Mouse (Mus musculus) ES-E14 (cell line): ENCODE data around the gene Gm5142. TPM values are rescaled to one million over a fixed set of nuclear protein-coding genes. Genes with fewer than 3 reads are reported as not detected.
A peak's percentile ranks its signal among the peaks of the same experiment; 100 is the strongest.

ENCODE experiments used
- DNase-seq: peaks from one replicate; pipeline ENCODE4 v3.0.0-alpha.2; 2013; ENCODE audit warnings: low read depth, low spot score
- H3K27ac ChIP-seq: 2 replicates; pipeline ENCODE4 v1.5.1; 2012; ENCODE audit warnings: low read depth, mild to moderate bottlenecking, low read length, moderate library complexity, mixed read lengths; ENCODE audit not compliant: poor library complexity, insufficient read depth, severe bottlenecking
- H3K36me3 ChIP-seq: 2 replicates; pipeline ENCODE4 v1.6.1; 2012; ENCODE audit warnings: mild to moderate bottlenecking, low read length, moderate library complexity, mixed read lengths; ENCODE audit not compliant: control insufficient read depth, poor library complexity, insufficient read depth, severe bottlenecking
- H3K4me1 ChIP-seq, 2 experiments: fragments of 150-350 bp in 1 of 2; sonication (generic) in 1 of 2; 2 replicates each; pipeline ENCODE4 v1.6.1; 2012; ENCODE audit warnings: low read length in 2 of 2, mild to moderate bottlenecking in 1 of 2, mixed read lengths in 1 of 2; ENCODE audit not compliant: control insufficient read depth in 2 of 2, insufficient read depth in 2 of 2, poor library complexity in 1 of 2
- H3K4me3 ChIP-seq, 2 experiments: fragments of 150-350 bp in 1 of 2; sonication (generic) in 1 of 2; 2 replicates each; pipeline ENCODE4 v1.5.1; 2012; ENCODE audit warnings: low read length in 2 of 2, low read depth in 1 of 2, mild to moderate bottlenecking in 1 of 2, mixed read lengths in 1 of 2; ENCODE audit not compliant: insufficient read depth in 1 of 2, poor library complexity in 1 of 2, severe bottlenecking in 1 of 2
- H3K9ac ChIP-seq: 2 replicates; pipeline ENCODE4 v1.6.1; 2012; ENCODE audit warnings: low read depth, mild to moderate bottlenecking, low read length, mixed read lengths; ENCODE audit not compliant: poor library complexity, insufficient read depth, severe bottlenecking
- H3K9me3 ChIP-seq: fragments of 150-350 bp; sonication (generic); 2 replicates; pipeline ENCODE4 v1.6.1; 2012; ENCODE audit warnings: low read depth, mild to moderate bottlenecking, low read length; ENCODE audit not compliant: control insufficient read depth, insufficient read depth
- CHD2 ChIP-seq: IDR thresholded peaks from 2 replicates; pipeline ENCODE4 v1.6.1; 2014; ENCODE audit warnings: mild to moderate bottlenecking, low read depth, low read length, inconsistent platforms
- HCFC1 ChIP-seq: IDR thresholded peaks from 2 replicates; pipeline ENCODE4 v1.6.1; 2012; ENCODE audit warnings: low read length, inconsistent platforms, borderline replicate concordance; ENCODE audit not compliant: insufficient read depth
- MAFK ChIP-seq: IDR thresholded peaks from 2 replicates; pipeline ENCODE4 v1.6.1; 2014; ENCODE audit warnings: mild to moderate bottlenecking, low read depth, low read length, inconsistent platforms; ENCODE audit not compliant: insufficient read depth
- ZC3H11A ChIP-seq: IDR thresholded peaks from 2 replicates; pipeline ENCODE4 v1.6.1; 2012; ENCODE audit warnings: low read depth, mild to moderate bottlenecking, inconsistent platforms, low read length, borderline replicate concordance
- ZNF384 ChIP-seq: IDR thresholded peaks from 2 replicates; pipeline ENCODE4 v1.6.1; 2012; ENCODE audit warnings: low read depth, low read length, inconsistent platforms
- in situ Hi-C, 2 experiments: fragments of 600-800 bp; cut with MboI; formaldehyde crosslinking; loops; one replicate each; pipeline ENCODE4 v1.15.1; 2025; ENCODE audit warnings: low sequenced_read_pairs in 2 of 2, inconsistent platforms in 1 of 2; ENCODE audit not compliant: unreplicated experiment in 2 of 2
- total RNA-seq: library from RNA; depleted of rRNA; stranded (reverse); fragments of 300-350 nt; gene quantifications from 2 replicates; pipeline ENCODE4 v1.2.3, GENCODE M21; 2012

Gm5142 gene
- total RNA-seq, 1 experiment = not detected

GRCm38 (mm10) chr14:59205976-59206583 is 27.5 kb upstream of the Gm5142 start:
- in situ Hi-C loops = no loop called here
- no peaks in the 10 kb centered on the region; the same call in 1 of the 2 replicates for H3K36me3 ChIP-seq
- H3K4me3 ChIP-seq = peak overlapping the region in 1 of 2 experiments; percentile 35; a peak in 1 of 4 replicates
- no peak overlapping the region for H3K27ac ChIP-seq
- no peaks in the 10 kb centered on the region for H3K9me3 ChIP-seq
- no peak for DNase-seq
- peaks cover 8 to 15% of the 10 kb centered on the region in 2 experiments for H3K4me1 ChIP-seq
- H3K9ac ChIP-seq = no peak overlapping the region; the same call in 1 of the 2 replicates
- 0 out of 2 replicates have a peak, but pooled peaks have one; percentile 2 for TF ChIP-seq MAFK
- TF ChIP-seq ZC3H11A = no peak

- no peaks in the 10 kb centered on the region for H3K36me3 ChIP-seq
- in situ Hi-C loops = no loop called here
- H3K9me3 ChIP-seq = no peaks in the 10 kb centered on the region
- no peak for DNase-seq
- TF ChIP-seq CHD2 = no peak
- TF ChIP-seq MAFK = no peak
- no peak for TF ChIP-seq ZNF384
- TF ChIP-seq ZC3H11A = no peak
- no peak for TF ChIP-seq HCFC1
- no peak overlapping the region for H3K9ac ChIP-seq
- no peak overlapping the region for H3K4me3 ChIP-seq
- H3K4me1 ChIP-seq = peaks cover 8 to 15% of the 10 kb centered on the region in 2 experiments
- H3K27ac ChIP-seq = no peak overlapping the region
Observed at GRCm38 (mm10) chr14:59205461-59205860, 26.9 kb upstream of the Gm5142 start.

GRCm38 (mm10) chr14:59201604-59202215 is 23.2 kb upstream of the Gm5142 start:
- H3K36me3 ChIP-seq = no peaks in the 10 kb centered on the region
- TF ChIP-seq CHD2 = no peak
- peak; percentile 76 for TF ChIP-seq ZNF384
- TF ChIP-seq HCFC1 = no peak
- no peak for TF ChIP-seq MAFK
- no peak for TF ChIP-seq ZC3H11A
- H3K4me3 ChIP-seq = peak overlapping the region; percentile 83 to 92
- H3K27ac ChIP-seq = peak overlapping the region; percentile 93
- peaks cover 7 to 18% of the 10 kb centered on the region in 2 experiments for H3K4me1 ChIP-seq
- H3K9me3 ChIP-seq = no peaks in the 10 kb centered on the region
- peak; percentile 13 for DNase-seq
- peak overlapping the region; percentile 87 for H3K9ac ChIP-seq
- in situ Hi-C loops = no loop called here

GRCm38 (mm10) chr14:59200711-59201603 is 22.4 kb upstream of the Gm5142 start, which contains the start of gene Rcbtb1:
Gene Rcbtb1 (plus strand): TSS chr14:59201209.
- H3K9ac ChIP-seq = peak within 1 kb of the TSS; percentile 87
- in situ Hi-C loops = no loop called here
- TF ChIP-seq ZNF384 = no peak
- no peak for TF ChIP-seq ZC3H11A
- TF ChIP-seq CHD2 = no peak
- TF ChIP-seq HCFC1 = no peak; the same call in 1 of the 2 replicates
- no peak for TF ChIP-seq MAFK
- H3K4me3 ChIP-seq = peak within 1 kb of the TSS; percentile 83 to 92
- H3K4me1 ChIP-seq = peaks cover 3 to 13% of the 10 kb centered on the region in 2 experiments
- peak; percentile 77 for DNase-seq
- H3K27ac ChIP-seq = peak within 1 kb of the TSS; percentile 93
- no peaks in the 10 kb centered on the region for H3K36me3 ChIP-seq
- no peaks in the 10 kb centered on the region for H3K9me3 ChIP-seq
